Mouse (Mus musculus) yolk sac, embryonic 10.5 days (tissue): ENCODE results near the gene Ddx1.
"Not testable (repeated sequence)": the region's sequence is repeated elsewhere in the genome, so short reads cannot be mapped to it uniquely, and the experiment has no call there.

ENCODE experiments used
- DNase-seq: peaks from one replicate; pipeline ENCODE4 v3.0.0-alpha.2; 2017; ENCODE audit warnings: low spot score

Ddx1 gene

GRCm38 (mm10) chr12:13205733-13206132, 43.3 kb downstream of the Ddx1 start:
- no peak for DNase-seq

GRCm38 (mm10) chr12:13202322-13202721, 46.7 kb downstream of the Ddx1 start:
- no peak for DNase-seq

GRCm38 (mm10) chr12:13200576-13200975, 48.4 kb downstream of the Ddx1 start:
- DNase-seq = no peak

- DNase-seq = no peak
Observed at GRCm38 (mm10) chr12:13199338-13200301, 49.4 kb downstream of the Ddx1 start.

- no peak for DNase-seq
Observed at GRCm38 (mm10) chr12:13198157-13198556, 50.9 kb downstream of the Ddx1 start.

GRCm38 (mm10) chr12:13196146-13196545, 52.9 kb downstream of the Ddx1 start:
- DNase-seq = no peak

- DNase-seq = no peak
Observed at GRCm38 (mm10) chr12:13195506-13195905, 53.5 kb downstream of the Ddx1 start.

GRCm38 (mm10) chr12:13188059-13188700, 60.8 kb downstream of the Ddx1 start:
- DNase-seq = peak; percentile 41

- DNase-seq = no peak
Observed at GRCm38 (mm10) chr12:13186209-13186608, 62.8 kb downstream of the Ddx1 start.

GRCm38 (mm10) chr12:13184873-13185361, 64.1 kb downstream of the Ddx1 start:
- DNase-seq = no peak

- DNase-seq = not testable (repeated sequence)
Observed at GRCm38 (mm10) chr12:13184136-13184535, 64.9 kb downstream of the Ddx1 start.

GRCm38 (mm10) chr12:13182220-13182619, 66.8 kb downstream of the Ddx1 start:
- DNase-seq = no peak

GRCm38 (mm10) chr12:13181721-13182120, 67.3 kb downstream of the Ddx1 start:
- no peak for DNase-seq

- peak; percentile 79 for DNase-seq
Observed at GRCm38 (mm10) chr12:13180715-13181335, 68.2 kb downstream of the Ddx1 start.

- no peak for DNase-seq
Observed at GRCm38 (mm10) chr12:13180332-13180714, 68.7 kb downstream of the Ddx1 start.

- no peak for DNase-seq
Observed at GRCm38 (mm10) chr12:13177606-13178005, 71.4 kb downstream of the Ddx1 start.

GRCm38 (mm10) chr12:13176927-13177326, 72.1 kb downstream of the Ddx1 start:
- DNase-seq = peak; percentile 67

- DNase-seq = peak; percentile 58
Observed at GRCm38 (mm10) chr12:13176136-13176535, 72.9 kb downstream of the Ddx1 start.

- DNase-seq = no peak
Observed at GRCm38 (mm10) chr12:13174022-13174421, 75.0 kb downstream of the Ddx1 start.

- DNase-seq = no peak
Observed at GRCm38 (mm10) chr12:13168073-13168472, 80.9 kb downstream of the Ddx1 start.

- DNase-seq = no peak
Observed at GRCm38 (mm10) chr12:13167116-13167515, 81.9 kb downstream of the Ddx1 start.
